Mouse (Mus musculus) midbrain, embryonic 12.5 days (tissue): Measurements from ENCODE around the gene Trim6. TPM values are rescaled to one million over a fixed set of nuclear protein-coding genes. Genes with fewer than 3 reads are reported as not detected.

ENCODE experiments used
- ATAC-seq: fragments of 200-750 bp; cut with Nextera tagmentation; 2 replicates; pipeline ENCODE4 v1.8.0; 2017; ENCODE audit warnings: low read depth, moderate TSS enrichment, moderate library complexity; ENCODE audit not compliant: low FRiP score
- H3K27ac ChIP-seq: fragments of 300-500 bp; sonication (generic); replicated peaks from 2 replicates; pipeline ENCODE4 v1.5.1; 2016; ENCODE audit warnings: mild to moderate bottlenecking
- H3K27me3 ChIP-seq: fragments of 300-500 bp; sonication (generic); 2 replicates; pipeline ENCODE4 v1.6.1; 2016; ENCODE audit warnings: mild to moderate bottlenecking
- H3K36me3 ChIP-seq: fragments of 300-500 bp; sonication (generic); 2 replicates; pipeline ENCODE4 v1.6.1; 2016
- H3K4me1 ChIP-seq: fragments of 300-500 bp; sonication (generic); 2 replicates; pipeline ENCODE4 v1.6.1; 2016
- H3K4me2 ChIP-seq: fragments of 300-500 bp; sonication (generic); replicated peaks from 2 replicates; pipeline ENCODE4 v1.6.1; 2016; ENCODE audit warnings: mild to moderate bottlenecking, moderate library complexity
- H3K4me3 ChIP-seq: fragments of 300-500 bp; sonication (generic); 2 replicates; pipeline ENCODE4 v1.5.1; 2016; ENCODE audit warnings: mild to moderate bottlenecking
- H3K9ac ChIP-seq: fragments of 300-500 bp; sonication (generic); replicated peaks from 2 replicates; pipeline ENCODE4 v1.6.1; 2016; ENCODE audit warnings: mild to moderate bottlenecking, moderate library complexity
- H3K9me3 ChIP-seq: fragments of 300-500 bp; sonication (generic); 2 replicates; pipeline ENCODE4 v1.6.1; 2016; ENCODE audit warnings: mild to moderate bottlenecking
- WGBS: fragments of 180-500 bp; shearing (Covaris S2); methylation state at CpG from one replicate; pipeline ENCODE4 v1.1.7; 2016; 5-methylcytosine and 5-hydroxymethylcytosine counted together
- polyA plus RNA-seq: library from polyadenylated mRNA; unstranded; fragments of >200 nt; fragmentation: Nextera tagmentation; extraction: Ambion mirVana; gene quantifications from 2 replicates; pipeline ENCODE4 v1.2.1, GENCODE M21; 2016

Trim6 gene
- 0.72 and 1.3 TPM in 2 replicates for polyA plus RNA-seq

DNA sequence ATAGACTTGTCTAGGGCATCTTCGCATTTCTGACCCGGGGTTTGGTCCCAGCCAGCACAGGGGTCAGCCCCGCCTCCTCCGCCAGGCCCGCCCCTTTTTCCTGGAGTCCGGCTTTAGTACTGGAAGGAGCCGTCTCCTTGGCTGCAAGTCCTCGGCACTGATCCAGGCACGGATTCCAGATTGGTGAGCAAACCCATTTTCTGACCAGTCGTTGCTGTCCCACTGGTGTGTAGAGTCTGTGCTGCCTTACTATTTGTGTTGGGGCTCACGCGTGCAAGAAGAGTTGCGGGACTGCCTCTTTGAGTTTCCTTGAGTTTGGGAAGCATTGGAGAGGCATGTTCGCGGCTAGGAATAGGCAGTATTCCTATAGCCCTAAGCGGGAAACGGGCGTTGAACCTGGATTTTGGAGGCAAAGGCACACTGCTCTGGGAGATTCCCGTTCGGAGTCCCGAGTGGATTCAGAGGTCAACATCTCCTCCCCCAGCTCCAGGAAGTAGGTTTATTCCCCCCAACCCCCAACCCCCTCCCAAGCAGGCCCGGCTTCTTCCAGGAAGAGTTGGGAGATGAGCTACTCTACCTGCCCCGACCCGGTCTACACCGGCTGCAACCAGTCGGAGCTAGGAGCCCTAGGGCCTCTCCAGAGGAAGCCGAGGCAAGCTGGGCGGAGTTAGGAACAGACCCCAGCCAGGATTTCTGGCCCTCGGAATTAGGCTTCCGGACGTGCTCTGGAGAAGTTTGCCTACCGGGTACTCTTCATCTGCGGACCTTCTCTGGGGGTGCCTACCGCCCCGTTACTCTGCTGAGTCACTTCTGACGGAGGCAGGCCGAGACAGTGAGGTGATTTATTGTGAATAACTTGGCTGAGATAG is at the start of gene Trim6:
Trim6 (plus strand) TSS at position 93 of the 869 bp plus-strand sequence.
- Histone ChIP-seq H3K27ac (no peak within 1 kb of the TSS), H3K4me3 (peak within 1 kb of the TSS; percentile 31), H3K4me2 (peak within 1 kb of the TSS; percentile 53), H3K9me3 (no peaks in the 10 kb centered on the region), H3K27me3 (no peaks in the 10 kb centered on the region), H3K36me3 (no peaks in the 10 kb centered on the region), H3K9ac (0 out of 2 replicates have a peak within 1 kb of the TSS, but pooled peaks have one; percentile 24), H3K4me1 (peaks cover 7% of the 10 kb centered on the region)
- 2% methylated on average over 37 of the region's 37 CpGs for WGBS
- peak; percentile 82 for ATAC-seq

DNA sequence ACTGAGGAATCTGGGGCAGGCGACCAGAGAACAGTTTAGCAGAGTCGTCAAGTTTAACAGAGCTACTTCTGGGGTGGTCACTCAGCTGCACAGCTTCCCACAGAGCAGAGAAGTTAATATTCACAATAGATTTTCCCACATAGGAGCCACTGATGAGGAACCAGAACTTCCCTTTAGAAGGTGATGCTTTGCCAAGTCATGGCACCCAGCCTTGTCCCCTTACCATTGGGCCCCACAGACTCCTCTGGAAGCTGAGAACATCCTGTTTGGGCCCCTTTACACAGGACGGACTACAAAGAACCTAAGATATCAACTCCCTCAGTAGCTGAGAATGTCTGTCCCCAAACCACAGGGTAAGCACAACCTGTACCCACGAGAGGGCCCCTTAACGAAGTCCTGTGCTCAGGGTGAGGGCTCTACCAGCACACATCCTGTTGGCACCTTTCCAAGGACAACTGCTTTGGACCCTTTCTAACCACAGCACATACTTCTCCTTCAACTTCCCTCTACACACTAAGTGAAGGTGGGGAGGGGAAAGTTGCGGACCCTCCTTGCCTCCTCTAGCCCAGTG is 48.9 kb upstream of the Trim6 start:
- no peak overlapping the region for H3K4me3 ChIP-seq
- WGBS = 77% methylated on average over 6 of the region's 6 CpGs
- H3K27me3 ChIP-seq = no peaks in the 10 kb centered on the region
- no peak overlapping the region for H3K9ac ChIP-seq
- H3K9me3 ChIP-seq = no peaks in the 10 kb centered on the region
- H3K4me2 ChIP-seq = no peak overlapping the region
- ATAC-seq = no peak
- H3K36me3 ChIP-seq = no peaks in the 10 kb centered on the region
- no peak overlapping the region for H3K27ac ChIP-seq
- H3K4me1 ChIP-seq = no peaks in the 10 kb centered on the region

DNA sequence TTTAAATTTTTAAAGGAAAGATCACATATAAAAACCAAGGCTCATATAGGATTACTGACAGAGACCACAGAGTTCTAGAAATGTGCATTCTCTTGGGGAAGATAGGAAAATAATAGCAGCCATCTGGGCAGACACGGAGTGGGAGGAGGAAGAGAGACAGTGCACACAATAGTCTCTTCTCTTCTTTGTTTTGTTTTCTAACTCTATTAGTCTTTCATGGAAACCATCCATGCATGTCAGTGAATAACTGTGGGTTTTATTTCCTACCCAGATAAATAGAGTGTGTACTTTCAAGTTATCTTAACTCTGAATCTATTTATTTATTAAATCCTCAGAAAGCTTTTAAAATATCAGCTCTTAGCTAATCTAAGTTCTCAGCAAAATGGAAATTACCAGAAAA is 43.5 kb upstream of the Trim6 start:
- Histone ChIP-seq H3K27ac (no peak overlapping the region), H3K4me2 (no peak overlapping the region), H3K4me3 (no peak overlapping the region), H3K9ac (no peak overlapping the region), H3K9me3 (no peaks in the 10 kb centered on the region), H3K27me3 (no peaks in the 10 kb centered on the region), H3K36me3 (no peaks in the 10 kb centered on the region), H3K4me1 (no peaks in the 10 kb centered on the region)
- 13% methylated on average over 1 of the region's 1 CpGs for WGBS
- no peak for ATAC-seq

DNA sequence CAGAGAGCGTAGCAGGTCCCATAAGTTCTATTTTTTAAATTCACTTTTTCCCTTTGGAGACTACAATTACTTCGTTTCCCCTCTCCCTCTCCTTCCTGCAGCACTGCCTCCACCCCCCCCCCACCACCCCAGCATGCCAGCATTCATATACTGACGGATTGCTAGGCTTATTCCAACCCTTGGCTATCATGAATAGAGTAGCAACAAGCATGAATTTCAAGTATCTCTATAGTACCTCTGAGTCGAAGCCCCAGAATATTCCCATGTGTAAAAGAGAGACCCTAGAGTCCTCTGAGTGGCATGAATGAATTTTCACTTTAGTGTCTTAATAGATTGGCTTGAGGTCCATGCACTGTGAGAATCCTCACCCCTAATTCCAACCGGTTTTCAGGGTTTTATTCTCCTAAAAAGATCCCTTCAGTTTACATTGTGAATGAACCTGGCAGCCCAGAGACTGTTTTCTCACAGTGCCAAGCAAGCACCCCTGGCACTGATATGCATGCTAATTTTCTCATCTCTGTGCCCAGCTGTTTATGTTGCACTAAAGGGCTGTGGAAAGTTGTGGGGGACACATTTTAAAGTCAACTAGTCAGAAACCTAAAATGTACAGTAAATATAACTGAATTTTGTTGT is 40.1 kb upstream of the Trim6 start:
- H3K4me2 ChIP-seq = no peak overlapping the region
- WGBS = 66% methylated on average over 5 of the region's 5 CpGs
- no peaks in the 10 kb centered on the region for H3K36me3 ChIP-seq
- ATAC-seq = no peak
- no peak overlapping the region for H3K27ac ChIP-seq
- H3K9ac ChIP-seq = no peak overlapping the region
- H3K4me1 ChIP-seq = no peaks in the 10 kb centered on the region
- H3K9me3 ChIP-seq = no peaks in the 10 kb centered on the region
- no peaks in the 10 kb centered on the region for H3K27me3 ChIP-seq
- no peak overlapping the region for H3K4me3 ChIP-seq

DNA sequence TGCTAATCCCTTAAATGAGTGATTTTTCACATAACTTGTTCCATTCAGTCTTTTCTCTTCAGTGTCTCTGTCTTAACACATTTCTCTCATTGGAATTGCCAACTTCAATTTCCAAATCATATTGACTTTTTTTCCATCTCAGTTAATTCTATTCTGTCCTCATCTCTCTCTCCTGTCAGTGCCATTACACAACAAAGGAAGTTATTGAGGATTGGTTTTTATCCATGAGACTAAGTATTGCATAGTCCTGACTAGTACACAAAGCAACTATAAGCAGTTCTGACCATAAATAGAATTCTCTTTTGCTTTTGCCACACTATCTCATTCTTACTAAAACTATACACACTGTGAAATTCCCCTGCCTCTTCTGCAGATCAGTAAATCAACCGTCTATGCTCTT is 39.5 kb upstream of the Trim6 start:
- no peak for ATAC-seq
- Histone ChIP-seq H3K27me3 (no peaks in the 10 kb centered on the region), H3K9me3 (no peaks in the 10 kb centered on the region), H3K9ac (no peak overlapping the region), H3K36me3 (no peaks in the 10 kb centered on the region), H3K4me3 (no peak overlapping the region), H3K27ac (no peak overlapping the region), H3K4me2 (no peak overlapping the region), H3K4me1 (no peaks in the 10 kb centered on the region)
- WGBS = 80% methylated on average over 1 of the region's 1 CpGs

DNA sequence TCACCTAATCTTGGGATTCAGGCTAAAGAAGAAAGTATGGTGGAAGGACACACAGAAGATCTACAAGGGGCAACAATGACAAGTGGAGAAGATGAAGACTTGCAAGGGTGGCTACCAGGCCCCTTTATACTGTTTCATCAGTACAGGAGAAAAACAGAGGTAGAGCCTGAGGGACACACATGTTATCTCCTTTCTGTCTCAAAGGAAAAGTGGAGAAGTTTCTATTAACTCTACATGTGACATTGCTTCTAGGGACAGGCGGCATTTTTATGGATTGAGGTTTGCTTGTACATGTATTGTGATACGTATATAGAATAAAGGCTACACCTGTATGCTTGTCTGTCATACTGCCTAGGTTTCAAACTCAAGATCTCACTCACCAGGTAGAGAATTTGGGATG is 35.3 kb upstream of the Trim6 start, which contains the start of gene Olfr648:
Olfr648 (minus strand) TSS at position 101 of the 400 bp plus-strand sequence.
- Histone ChIP-seq H3K4me2 (no peak within 1 kb of the TSS), H3K27me3 (no peaks in the 10 kb centered on the region), H3K9ac (no peak within 1 kb of the TSS), H3K27ac (no peak within 1 kb of the TSS), H3K4me3 (no peak within 1 kb of the TSS), H3K9me3 (no peaks in the 10 kb centered on the region), H3K4me1 (no peaks in the 10 kb centered on the region), H3K36me3 (no peaks in the 10 kb centered on the region)
- 94% methylated on average over 2 of the region's 2 CpGs for WGBS
- no peak for ATAC-seq

DNA sequence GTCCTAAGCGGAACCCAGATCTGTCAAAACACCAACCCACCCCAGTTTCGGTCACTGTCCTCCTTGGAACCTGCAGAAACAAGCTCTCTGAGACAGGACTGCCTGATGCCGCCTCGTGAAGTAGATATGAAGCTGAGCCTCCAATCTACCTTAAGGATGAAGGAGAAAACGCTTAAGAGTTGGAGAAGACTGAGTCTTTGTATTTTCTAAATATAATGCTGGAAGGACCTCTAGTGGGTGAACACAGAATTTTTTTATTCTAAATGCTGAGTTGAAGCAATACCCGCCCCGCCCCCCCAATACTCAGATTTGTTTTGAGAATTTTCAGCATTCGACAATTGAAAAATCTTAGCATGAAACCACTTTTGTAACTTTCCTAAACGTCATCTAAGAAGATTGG is 27.3 kb upstream of the Trim6 start:
- no peak overlapping the region for H3K4me3 ChIP-seq

DNA sequence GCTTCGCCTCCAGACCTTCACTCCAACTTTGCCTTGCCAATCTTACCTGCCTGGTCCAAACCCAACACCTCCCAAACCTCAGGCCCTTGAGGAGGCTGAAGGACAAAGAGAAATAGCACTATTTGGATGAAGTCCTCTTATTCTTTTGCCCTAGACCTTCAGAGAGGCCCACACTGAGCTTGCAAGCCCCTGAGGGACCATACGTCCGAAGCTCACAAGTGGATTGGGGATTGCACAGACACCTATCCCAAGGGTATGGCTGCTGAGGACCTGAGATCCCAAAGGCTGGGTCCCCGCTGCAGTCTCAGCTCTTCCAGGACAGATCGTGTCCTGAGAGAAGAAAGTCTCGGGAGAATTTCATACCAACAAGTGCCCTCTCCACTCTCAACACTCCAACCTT is 22.7 kb upstream of the Trim6 start, which contains the start of gene Olfr649:
Olfr649 (minus strand) TSS at position 101 of the 400 bp plus-strand sequence.
- WGBS = 82% methylated on average over 6 of the region's 6 CpGs
- Histone ChIP-seq H3K4me2 (no peak within 1 kb of the TSS), H3K36me3 (no peaks in the 10 kb centered on the region), H3K4me1 (no peaks in the 10 kb centered on the region), H3K9ac (no peak within 1 kb of the TSS), H3K27ac (no peak within 1 kb of the TSS), H3K9me3 (no peaks in the 10 kb centered on the region), H3K4me3 (no peak within 1 kb of the TSS), H3K27me3 (no peaks in the 10 kb centered on the region)
- ATAC-seq = no peak

More for the DNA sequence above, 27.3 kb upstream of the Trim6 start:
- Histone ChIP-seq H3K36me3 (no peaks in the 10 kb centered on the region), H3K4me2 (no peak overlapping the region), H3K27ac (no peak overlapping the region), H3K4me1 (no peaks in the 10 kb centered on the region), H3K27me3 (no peaks in the 10 kb centered on the region), H3K9me3 (no peaks in the 10 kb centered on the region), H3K9ac (no peak overlapping the region)
- ATAC-seq = no peak
- WGBS = 60% methylated on average over 9 of the region's 9 CpGs

DNA sequence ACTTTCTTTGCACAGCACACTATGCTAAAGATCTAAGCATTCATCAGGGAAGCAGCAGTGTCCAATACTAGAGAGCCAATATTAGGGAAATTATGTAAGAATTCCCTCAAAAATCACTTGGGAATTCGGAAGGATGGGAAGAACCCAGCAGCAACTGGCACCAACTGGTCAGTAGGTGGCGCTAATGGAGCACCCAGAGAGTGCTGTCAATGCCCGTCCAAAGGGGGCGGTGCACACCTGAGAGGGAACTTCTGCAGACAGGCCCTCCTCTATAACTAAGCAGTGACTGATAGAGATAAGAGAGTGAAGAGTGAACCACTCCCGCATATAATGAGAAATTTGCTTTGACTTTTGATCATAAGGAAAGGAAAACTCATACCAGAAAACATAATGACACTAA is 18.8 kb upstream of the Trim6 start:
- Histone ChIP-seq H3K9ac (no peak overlapping the region), H3K27me3 (no peaks in the 10 kb centered on the region), H3K4me2 (no peak overlapping the region), H3K27ac (no peak overlapping the region), H3K4me1 (no peaks in the 10 kb centered on the region), H3K4me3 (no peak overlapping the region), H3K9me3 (no peaks in the 10 kb centered on the region), H3K36me3 (no peaks in the 10 kb centered on the region)
- WGBS = 5% methylated on average over 5 of the region's 5 CpGs
- peak; percentile 79 for ATAC-seq

DNA sequence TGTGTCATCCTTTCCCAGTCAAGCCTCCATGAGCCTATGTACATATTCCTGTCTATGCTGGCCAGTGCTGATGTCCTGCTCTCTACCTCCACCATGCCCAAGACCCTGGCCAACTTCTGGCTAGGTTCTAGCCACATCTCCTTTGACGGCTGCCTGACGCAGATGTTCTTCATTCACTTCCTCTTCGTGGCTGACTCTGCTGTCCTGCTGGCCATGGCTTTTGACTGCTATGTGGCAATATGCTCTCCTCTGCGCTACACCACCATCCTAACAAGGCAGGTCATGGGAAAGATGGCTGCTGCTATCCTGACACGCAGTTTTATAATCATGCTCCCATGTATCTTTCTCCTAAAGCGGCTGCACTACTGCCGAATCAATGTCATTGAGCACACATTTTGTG is 12.4 kb upstream of the Trim6 start:
- H3K4me1 ChIP-seq = no peaks in the 10 kb centered on the region
- H3K4me3 ChIP-seq = no peak overlapping the region
- ATAC-seq = no peak
- no peaks in the 10 kb centered on the region for H3K27me3 ChIP-seq
- no peaks in the 10 kb centered on the region for H3K36me3 ChIP-seq
- no peak overlapping the region for H3K27ac ChIP-seq
- H3K9ac ChIP-seq = no peak overlapping the region
- 97% methylated on average over 7 of the region's 7 CpGs for WGBS
- no peaks in the 10 kb centered on the region for H3K9me3 ChIP-seq
- H3K4me2 ChIP-seq = no peak overlapping the region

DNA sequence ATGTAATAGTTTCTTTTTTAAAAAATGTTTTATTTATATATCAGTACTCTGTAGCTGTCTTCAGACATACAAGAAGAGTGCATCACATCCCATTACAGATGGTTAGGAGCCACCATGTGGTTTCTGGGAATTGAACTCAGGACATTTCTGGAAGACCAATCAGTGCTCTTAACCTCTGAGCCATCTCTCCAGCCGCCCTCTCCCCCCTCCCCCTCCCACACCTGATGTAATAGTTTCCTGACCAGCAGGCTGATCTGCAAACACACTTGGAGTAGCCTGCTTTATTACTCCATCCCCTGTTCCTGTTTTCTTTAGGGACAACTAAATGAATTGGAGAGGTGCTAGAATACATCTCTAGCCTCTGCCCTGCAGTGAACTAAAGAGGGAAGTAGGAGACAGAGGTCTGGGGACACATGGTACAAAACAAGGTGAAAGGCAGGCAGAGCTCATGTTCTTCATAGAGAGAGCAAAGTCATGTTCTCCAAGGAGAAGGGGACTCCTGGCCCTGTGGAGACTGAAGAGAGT is 2.5 kb upstream of the Trim6 start:
- H3K9me3 ChIP-seq = no peaks in the 10 kb centered on the region
- WGBS = 63% methylated on average over 1 of the region's 1 CpGs

DNA sequence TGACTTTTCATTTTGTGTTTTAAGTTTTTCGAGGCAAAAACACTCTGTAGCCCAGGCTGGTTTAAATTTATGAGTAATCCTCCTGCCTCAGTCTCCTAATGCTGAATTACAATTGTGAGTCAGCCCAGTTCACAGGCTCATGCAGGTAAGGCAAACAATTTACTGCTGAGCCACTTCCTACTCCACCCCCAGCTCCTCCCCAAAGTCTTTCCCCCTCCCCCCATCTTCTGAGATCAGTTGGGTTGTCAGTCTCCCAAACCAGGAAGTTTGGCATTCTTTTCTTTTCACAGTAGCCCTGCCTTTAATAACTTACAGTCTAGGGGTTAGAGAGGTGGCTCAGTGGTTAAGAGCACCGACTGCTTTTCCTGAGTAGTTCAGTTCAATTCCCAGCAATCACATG is 712 bp upstream of the Trim6 start:
- no peak overlapping the region for H3K4me2 ChIP-seq
- no peak overlapping the region for H3K9ac ChIP-seq
- no peak overlapping the region for H3K4me3 ChIP-seq
- 84% methylated on average over 2 of the region's 2 CpGs for WGBS
- peaks cover 7% of the 10 kb centered on the region for H3K4me1 ChIP-seq
- H3K9me3 ChIP-seq = no peaks in the 10 kb centered on the region
- no peak for ATAC-seq
- H3K27ac ChIP-seq = no peak overlapping the region
- no peaks in the 10 kb centered on the region for H3K36me3 ChIP-seq
- no peaks in the 10 kb centered on the region for H3K27me3 ChIP-seq

More for the DNA sequence above, 2.5 kb upstream of the Trim6 start:
- Histone ChIP-seq H3K4me1 (peaks cover 7% of the 10 kb centered on the region), H3K27ac (no peak overlapping the region), H3K9ac (no peak overlapping the region), H3K36me3 (no peaks in the 10 kb centered on the region), H3K4me2 (no peak overlapping the region), H3K4me3 (no peak overlapping the region), H3K27me3 (no peaks in the 10 kb centered on the region)
- ATAC-seq = no peak
